In genomic region chr14:55884713-55885113, GRCm38 (mm10) we compare ENCODE assay signal across 8 mouse cellular contexts. TPM values are rescaled to one million over a fixed set of nuclear protein-coding genes. Genes with fewer than 3 reads are reported as not detected.
DNase-seq lines count a peak whose midpoint lies in the region; ATAC-seq lines count a peak whose summit lies in the region.

Gene Khnyn, plus strand, starts transcription at chr14:55884947.

- no peaks in the 10 kb centered on the region for H3K9me3 ChIP-seq in hindbrain, embryonic 14.5 days (ENCODE audit: control insufficient read depth, low read length)

- WGBS in hindbrain, embryonic 14.5 days: under 1% methylated on average over 27 of the region's 30 CpGs

- H3K9ac ChIP-seq in hindbrain, embryonic 14.5 days: peak within 1 kb of the TSS; percentile 75

- peak within 1 kb of the TSS; percentile 71 for H3K27ac ChIP-seq in hindbrain, embryonic 14.5 days

- H3K4me2 ChIP-seq in hindbrain, embryonic 14.5 days (replicated peaks): peak within 1 kb of the TSS; percentile 71

- peak; percentile 91 for ATAC-seq in hindbrain, embryonic 14.5 days (ENCODE audit: low FRiP score)

- H3K27me3 ChIP-seq in hindbrain, embryonic 14.5 days (ENCODE audit: control insufficient read depth, insufficient read depth, low read length): no peaks in the 10 kb centered on the region

- peaks cover 10% of the 10 kb centered on the region for H3K4me1 ChIP-seq in hindbrain, embryonic 14.5 days (replicated peaks; ENCODE audit: control insufficient read depth, insufficient read depth, low read length)

- DNase-seq in T-cell, adult 2 months (ENCODE audit: low spot score): peak; percentile 74
- peak; percentile 90 to 95 for DNase-seq in cerebellum, postnatal 36 days
- peak; percentile 72 to 80 for DNase-seq in frontal cortex, postnatal 36 days (ENCODE audit: low spot score in 2 of 2)
- peak; percentile 79 for DNase-seq in hindbrain, embryonic 14.5 days (ENCODE audit: low spot score)
- DNase-seq in layer of hippocampus, postnatal 36 days: peak; percentile 77 to 83
- DNase-seq in lung, postnatal 25 days (ENCODE audit: low spot score): peak; percentile 93
- DNase-seq in retina, adult 2 months (ENCODE audit: low read depth, low spot score): peak; percentile 54
- peak; percentile 72 to 77 for DNase-seq in thymus, postnatal 36 days

- peaks cover 27% of the 10 kb centered on the region for H3K36me3 ChIP-seq in hindbrain, embryonic 14.5 days (replicated peaks; ENCODE audit: control insufficient read depth, insufficient read depth)

- peak within 1 kb of the TSS; percentile 72 for H3K4me3 ChIP-seq in hindbrain, embryonic 14.5 days (replicated peaks; ENCODE audit: low read length)

RNA-seq across cellular contexts. Expression of gene Khnyn, which starts in this region (rescaled TPM):
- 6.6 and 7.0 TPM in 2 replicates for polyA plus RNA-seq in hindbrain, embryonic 14.5 days (2014; fragmentation: Nextera tagmentation; extraction: Ambion mirVana)
- total RNA-seq in layer of hippocampus, postnatal 36 days (2021): 10 to 100 TPM; 10.6 to 11.7 TPM

Comparison
In these comparisons a context has a peak if more than half of its experiments do, and no peak if none do; other contexts are left out.
1. Peak in every context shown above with its lines: DNase-seq, ATAC-seq, H3K4me3 ChIP-seq and H3K27ac ChIP-seq.